Mouse (Mus musculus): Measurements from ENCODE around the gene Secisbp2. TPM values are rescaled to one million over a fixed set of nuclear protein-coding genes. Genes with fewer than 3 reads are reported as not detected.

Gene Secisbp2
- total RNA-seq (2023; ENCODE audit: inconsistent age), result 58.6 to 65.1 TPM (median 62.1 TPM) in 4 replicates

DNA sequence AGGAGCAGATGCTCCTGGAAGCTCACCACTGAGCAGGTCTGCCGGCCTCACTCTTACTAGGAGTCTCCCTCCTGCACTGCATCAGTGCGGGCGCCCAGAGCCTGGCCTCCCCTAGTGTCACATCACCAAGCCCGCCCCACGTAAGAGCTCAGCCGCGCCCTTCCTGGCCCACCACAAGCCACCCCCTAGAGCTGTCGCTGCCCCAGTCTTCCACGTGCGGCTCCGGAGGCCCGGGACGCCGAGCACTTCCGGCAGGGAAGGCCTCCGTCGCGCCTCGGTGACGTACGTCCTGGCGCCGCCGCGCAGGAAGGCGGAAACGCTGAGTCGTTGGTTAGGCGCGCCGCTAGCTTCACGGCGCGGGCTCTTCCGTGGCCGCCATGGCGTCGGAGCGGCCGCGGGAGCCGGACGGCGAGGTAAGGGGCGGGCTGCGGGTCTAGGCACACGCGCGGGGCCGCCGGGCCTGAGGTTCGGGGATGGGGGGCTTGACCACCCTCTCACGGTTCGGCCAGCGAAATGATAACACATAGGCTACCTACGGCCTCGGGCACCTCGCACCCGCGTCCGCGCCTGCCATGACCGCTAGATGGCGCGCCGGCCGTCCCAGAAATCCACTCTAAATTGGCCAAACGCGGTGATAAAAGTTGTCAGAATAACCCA is at the start of gene Secisbp2:
Secisbp2 (plus strand) TSS at position 290 of the 657 bp plus-strand sequence.

DNA sequence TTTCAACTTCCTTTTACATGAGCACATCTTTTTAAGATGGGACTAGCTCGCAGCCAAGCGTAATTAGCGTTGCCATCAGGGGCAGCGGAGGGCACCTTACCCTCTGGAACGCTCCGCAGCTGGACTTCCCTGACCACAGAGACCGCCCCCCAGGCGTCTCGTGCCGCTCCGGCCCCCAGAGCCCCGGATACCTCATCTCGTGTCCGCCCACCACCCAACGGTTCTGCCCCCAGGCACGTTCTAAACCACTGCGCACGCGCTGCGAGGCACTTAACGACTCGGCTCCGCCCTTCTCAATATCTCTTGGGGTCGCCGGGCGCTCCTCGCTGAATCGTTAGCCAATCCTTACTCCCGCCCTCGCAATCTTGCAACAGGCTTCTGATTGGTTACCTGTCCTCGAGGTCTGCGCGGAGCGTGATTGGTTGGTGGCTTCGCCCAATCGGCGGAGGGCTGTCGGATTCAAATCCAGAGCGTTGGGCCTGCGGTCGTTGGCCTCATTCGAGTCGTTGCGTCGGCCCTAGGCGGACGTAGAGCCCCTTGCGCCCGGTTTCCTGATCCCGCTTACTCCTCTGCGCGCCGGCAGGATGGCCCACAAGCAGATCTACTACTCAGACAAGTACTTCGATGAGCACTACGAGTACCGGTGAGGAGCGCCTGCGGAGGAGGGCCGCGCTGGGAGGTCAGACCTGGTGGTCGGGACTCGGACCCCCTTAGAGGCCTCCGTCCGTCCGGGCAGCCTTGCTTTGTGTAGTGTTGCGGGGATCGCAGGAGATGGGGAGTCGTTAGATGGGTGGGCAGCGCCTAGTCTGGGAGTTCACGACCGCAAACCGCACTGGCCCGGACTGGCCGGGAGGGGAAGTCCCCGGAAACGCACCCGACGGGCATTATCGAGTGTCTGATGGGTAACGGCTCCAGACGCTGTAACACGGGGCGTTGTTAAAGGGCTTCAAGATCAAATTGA is 6.4 kb upstream of the Secisbp2 start, which contains the start of gene Cks2:
Cks2 (plus strand) TSS at position 404 of the 961 bp plus-strand sequence.

Other genes starting within 250 kb of the Secisbp2 start
- gene S1pr3, start 243.1 kb upstream of the Secisbp2 start, total RNA-seq (2023; ENCODE audit: inconsistent age), result 48.4 to 63.4 TPM (median 58.1 TPM) in 4 replicates
- not detected in 4 replicates for gene Shc3, start 82.3 kb upstream of the Secisbp2 start, total RNA-seq (2023; ENCODE audit: inconsistent age)
- 25.4 to 30.5 TPM (median 28.5 TPM) in 4 replicates for gene Cks2, start 6.5 kb upstream of the Secisbp2 start, total RNA-seq (2023; ENCODE audit: inconsistent age)
- 226 to 248 TPM (median 236 TPM) in 4 replicates for gene Sema4d, start 142.1 kb downstream of the Secisbp2 start, total RNA-seq (2023; ENCODE audit: inconsistent age)
- gene Gadd45g, start 195.0 kb downstream of the Secisbp2 start, total RNA-seq (2023; ENCODE audit: inconsistent age), result 21.9 to 27.3 TPM (median 23.9 TPM) in 4 replicates

All from B cell, adult (primary cell).